Mouse (Mus musculus) spleen, adult 2 months (tissue): ENCODE measurements around the gene Ctnnd2.

Source experiments
- CTCF ChIP-seq: fragments of 200-500 bp; IDR thresholded peaks from 2 replicates; pipeline ENCODE4 v1.5.1; 2011; ENCODE audit warnings: mild to moderate bottlenecking, inconsistent platforms; ENCODE audit not compliant: insufficient read depth, insufficient read length, insufficient replicate concordance; ENCODE audit errors: extremely low read depth
- POLR2A ChIP-seq: fragments of 200-500 bp; IDR thresholded peaks from 2 replicates; pipeline ENCODE4 v1.6.1; 2011; ENCODE audit warnings: low read depth, low read length, inconsistent platforms

GRCm38 (mm10) chr15:30451921-30452320 is 279.5 kb downstream of the Ctnnd2 start:
- no peak for TF ChIP-seq POLR2A
- TF ChIP-seq CTCF: no peak
